Mouse (Mus musculus) brain, adult 2 months (tissue): ENCODE measurements around the gene Ncaph2.

ENCODE experiments used
- DNase-seq: peaks from one replicate; pipeline ENCODE4 v3.0.0; 2011; ENCODE audit warnings: low read depth, low spot score

The Ncaph2 gene

GRCm38 (mm10) chr15:89355241-89356187 is at the start of gene Ncaph2, which contains the start of gene Lmf2:
Ncaph2 (plus strand) TSS chr15:89355719.
Lmf2 (minus strand) TSS chr15:89355659.
- peak; percentile 98 for DNase-seq

GRCm38 (mm10) chr15:89305966-89306365 is 49.6 kb upstream of the Ncaph2 start:
- no peak for DNase-seq

GRCm38 (mm10) chr15:89307461-89307860 is 48.1 kb upstream of the Ncaph2 start:
- no peak for DNase-seq

GRCm38 (mm10) chr15:89308406-89309139 is 46.9 kb upstream of the Ncaph2 start:
- peak; percentile 58 for DNase-seq

- peak; percentile 95 for DNase-seq
These were observed 45.5 kb upstream of the Ncaph2 start for GRCm38 (mm10) chr15:89309962-89310498.

GRCm38 (mm10) chr15:89313359-89313758 is 42.2 kb upstream of the Ncaph2 start:
- DNase-seq, result no peak

GRCm38 (mm10) chr15:89314107-89314506 is 41.4 kb upstream of the Ncaph2 start:
- DNase-seq, result peak; percentile 57

- no peak for DNase-seq
These were observed 40.9 kb upstream of the Ncaph2 start for GRCm38 (mm10) chr15:89314511-89315189.

- peak; percentile 99 for DNase-seq
These were observed 40.3 kb upstream of the Ncaph2 start, which contains the start of gene Sbf1 for GRCm38 (mm10) chr15:89315190-89315731. Sbf1 (minus strand) TSS chr15:89315311.

- no peak for DNase-seq
These were observed 39.4 kb upstream of the Ncaph2 start for GRCm38 (mm10) chr15:89316146-89316545.

- DNase-seq, result no peak
These were observed 34.3 kb upstream of the Ncaph2 start for GRCm38 (mm10) chr15:89321264-89321663.

GRCm38 (mm10) chr15:89322670-89323522 is 32.6 kb upstream of the Ncaph2 start, which contains the start of gene Adm2:
Adm2 (plus strand) TSS chr15:89322720.
- no peak for DNase-seq

GRCm38 (mm10) chr15:89323656-89324055 is 31.9 kb upstream of the Ncaph2 start:
- no peak for DNase-seq

GRCm38 (mm10) chr15:89326441-89326840 is 29.1 kb upstream of the Ncaph2 start:
- no peak for DNase-seq

- no peak for DNase-seq
These were observed 21.2 kb upstream of the Ncaph2 start, which contains the start of gene Miox for GRCm38 (mm10) chr15:89334271-89334670. Miox (plus strand) TSS chr15:89334398.

GRCm38 (mm10) chr15:89334774-89335537 is 20.6 kb upstream of the Ncaph2 start:
- no peak for DNase-seq

- DNase-seq, result no peak
These were observed 19.1 kb upstream of the Ncaph2 start for GRCm38 (mm10) chr15:89336422-89336821.

GRCm38 (mm10) chr15:89339696-89340095 is 15.8 kb upstream of the Ncaph2 start:
- no peak for DNase-seq

GRCm38 (mm10) chr15:89340136-89340535 is 15.4 kb upstream of the Ncaph2 start:
- DNase-seq, result no peak
